Mouse (Mus musculus) lung, adult 2 months (tissue): ENCODE measurements around the gene Nwd1.

ENCODE experiments used
- CTCF ChIP-seq: fragments of 200-500 bp; IDR thresholded peaks from 2 replicates; pipeline ENCODE4 v1.5.1; 2011; ENCODE audit warnings: mild to moderate bottlenecking, low read length, control low read depth; ENCODE audit not compliant: insufficient read depth
- POLR2A ChIP-seq: fragments of 200-500 bp; IDR thresholded peaks from 2 replicates; pipeline ENCODE4 v1.6.1; 2011; ENCODE audit warnings: low read depth, mild to moderate bottlenecking, control low read depth, low read length, borderline replicate concordance; ENCODE audit errors: extremely low read depth

GRCm38 (mm10) chr8:72728636-72729035 lies 82.1 kb downstream of the Nwd1 start:
- no peak for TF ChIP-seq CTCF
- no peak for TF ChIP-seq POLR2A
